Mouse (Mus musculus) intestine, embryonic 14.5 days (tissue): ENCODE data around the gene Cracr2a. TPM values are rescaled to one million over a fixed set of nuclear protein-coding genes. Genes with fewer than 3 reads are reported as not detected.

Experiments
- ATAC-seq: fragments of 200-750 bp; cut with Nextera tagmentation; replicated peaks from 2 replicates; pipeline ENCODE4 v1.8.0; 2017; ENCODE audit warnings: low read depth, moderate number of reproducible peaks, moderate TSS enrichment, moderate library complexity; ENCODE audit not compliant: low FRiP score, low TSS enrichment
- DNase-seq: peaks from one replicate; pipeline ENCODE4 v3.0.0-alpha.2; 2018; ENCODE audit warnings: low spot score
- H3K27ac ChIP-seq: fragments of 300-500 bp; sonication (generic); 2 replicates; pipeline ENCODE4 v1.5.1; 2014; ENCODE audit warnings: low read depth, mild to moderate bottlenecking, control low read depth
- H3K27me3 ChIP-seq: fragments of 300-500 bp; sonication (generic); replicated peaks from 2 replicates; pipeline ENCODE4 v1.6.1; 2014; ENCODE audit warnings: low read length, control low read depth; ENCODE audit not compliant: control insufficient read depth, insufficient read depth
- H3K36me3 ChIP-seq: fragments of 300-500 bp; sonication (generic); 2 replicates; pipeline ENCODE4 v1.6.1; 2014; ENCODE audit warnings: low read length, control low read depth; ENCODE audit not compliant: control insufficient read depth, insufficient read depth
- H3K4me1 ChIP-seq: fragments of 300-500 bp; sonication (generic); replicated peaks from 2 replicates; pipeline ENCODE4 v1.6.1; 2014; ENCODE audit warnings: low read length, control low read depth, mixed read lengths; ENCODE audit not compliant: control insufficient read depth, insufficient read depth
- H3K4me2 ChIP-seq: fragments of 300-500 bp; sonication (generic); 2 replicates; pipeline ENCODE4 v1.6.1; 2014; ENCODE audit warnings: low read length
- H3K4me3 ChIP-seq: fragments of 300-500 bp; sonication (generic); 2 replicates; pipeline ENCODE4 v1.5.1; 2014; ENCODE audit warnings: low read depth, low read length, control low read depth, mixed read lengths
- H3K9ac ChIP-seq: fragments of 300-500 bp; sonication (generic); 2 replicates; pipeline ENCODE4 v1.6.1; 2014; ENCODE audit warnings: mild to moderate bottlenecking, low read length
- H3K9me3 ChIP-seq: fragments of 300-500 bp; sonication (generic); 2 replicates; pipeline ENCODE4 v1.6.1; 2016; ENCODE audit warnings: low read length, control low read depth; ENCODE audit not compliant: control insufficient read depth
- WGBS: fragments of 180-500 bp; shearing (Covaris S2); extraction: QIAGEN DNeasy Blood & Tissue Kit; methylation state at CpG from one replicate; pipeline ENCODE4 v1.1.7; 2014; 5-methylcytosine and 5-hydroxymethylcytosine counted together
- polyA plus RNA-seq: library from polyadenylated mRNA; unstranded; fragments of >200 nt; fragmentation: Nextera tagmentation; extraction: Ambion mirVana; gene quantifications from 2 replicates; pipeline ENCODE4 v1.2.1, GENCODE M21; 2014

Cracr2a gene
- polyA plus RNA-seq, 1 experiment from 2014 or later, result 2.1 TPM

- ATAC-seq, result no peak
- no peak overlapping the region for H3K9ac ChIP-seq
- no peak overlapping the region for H3K4me3 ChIP-seq
- no peak overlapping the region for H3K4me2 ChIP-seq
- no peak for DNase-seq
- H3K9me3 ChIP-seq, result no peaks in the 10 kb centered on the region
- no peaks in the 10 kb centered on the region for H3K4me1 ChIP-seq
- H3K27ac ChIP-seq, result no peak overlapping the region
- 90% methylated on average over 11 of the region's 11 CpGs for WGBS
- no peaks in the 10 kb centered on the region for H3K27me3 ChIP-seq
- no peaks in the 10 kb centered on the region for H3K36me3 ChIP-seq
These were observed 96.0 kb downstream of the Cracr2a start for GRCm38 (mm10) chr6:127657152-127657551.

- Histone ChIP-seq H3K36me3 (no peaks in the 10 kb centered on the region), H3K4me1 (no peaks in the 10 kb centered on the region), H3K4me3 (no peak overlapping the region), H3K4me2 (no peak overlapping the region), H3K9ac (no peak overlapping the region), H3K9me3 (no peaks in the 10 kb centered on the region), H3K27me3 (no peaks in the 10 kb centered on the region), H3K27ac (no peak overlapping the region)
- 79% methylated on average over 5 of the region's 5 CpGs for WGBS
- ATAC-seq, result no peak
- no peak for DNase-seq
These were observed 98.3 kb downstream of the Cracr2a start for GRCm38 (mm10) chr6:127659472-127659871.

- no peak overlapping the region for H3K4me2 ChIP-seq
- H3K9me3 ChIP-seq, result no peaks in the 10 kb centered on the region
- no peak for ATAC-seq
- no peak overlapping the region for H3K27ac ChIP-seq
- no peaks in the 10 kb centered on the region for H3K4me1 ChIP-seq
- no peak for DNase-seq
- H3K27me3 ChIP-seq, result no peaks in the 10 kb centered on the region
- H3K4me3 ChIP-seq, result no peak overlapping the region
- WGBS, result 85% methylated on average over 4 of the region's 4 CpGs
- H3K36me3 ChIP-seq, result no peaks in the 10 kb centered on the region
- H3K9ac ChIP-seq, result no peak overlapping the region
These were observed 98.8 kb downstream of the Cracr2a start for GRCm38 (mm10) chr6:127659966-127660365.

- Histone ChIP-seq H3K36me3 (no peaks in the 10 kb centered on the region), H3K27me3 (no peaks in the 10 kb centered on the region), H3K9me3 (no peaks in the 10 kb centered on the region), H3K9ac (no peak overlapping the region), H3K4me2 (no peak overlapping the region), H3K4me3 (no peak overlapping the region), H3K4me1 (no peaks in the 10 kb centered on the region), H3K27ac (no peak overlapping the region)
- no peak for DNase-seq
- no peak for ATAC-seq
- WGBS, result 80% methylated on average over 7 of the region's 7 CpGs
These were observed 100.7 kb downstream of the Cracr2a start for GRCm38 (mm10) chr6:127661717-127662292.

- H3K27me3 ChIP-seq, result no peaks in the 10 kb centered on the region
- H3K9ac ChIP-seq, result no peak overlapping the region
- no peak overlapping the region for H3K27ac ChIP-seq
- H3K4me2 ChIP-seq, result no peak overlapping the region
- no peaks in the 10 kb centered on the region for H3K9me3 ChIP-seq
- 78% methylated on average over 7 of the region's 7 CpGs for WGBS
- no peaks in the 10 kb centered on the region for H3K4me1 ChIP-seq
- no peak for DNase-seq
- H3K4me3 ChIP-seq, result no peak overlapping the region
- H3K36me3 ChIP-seq, result no peaks in the 10 kb centered on the region
- no peak for ATAC-seq
These were observed 102.1 kb downstream of the Cracr2a start for GRCm38 (mm10) chr6:127663263-127663662.

- no peaks in the 10 kb centered on the region for H3K27me3 ChIP-seq
- ATAC-seq (no peak), DNase-seq (no peak)
- no peak overlapping the region for H3K4me2 ChIP-seq
- no peak overlapping the region for H3K4me3 ChIP-seq
- no peaks in the 10 kb centered on the region for H3K4me1 ChIP-seq
- 84% methylated on average over 4 of the region's 4 CpGs for WGBS
- no peaks in the 10 kb centered on the region for H3K36me3 ChIP-seq
- H3K27ac ChIP-seq, result no peak overlapping the region
- H3K9me3 ChIP-seq, result no peaks in the 10 kb centered on the region
- H3K9ac ChIP-seq, result no peak overlapping the region
These were observed 108.2 kb downstream of the Cracr2a start for GRCm38 (mm10) chr6:127669313-127669712.

GRCm38 (mm10) chr6:127670031-127670430 is 108.9 kb downstream of the Cracr2a start:
- no peak overlapping the region for H3K4me2 ChIP-seq
- no peak overlapping the region for H3K27ac ChIP-seq
- H3K4me1 ChIP-seq, result no peaks in the 10 kb centered on the region
- DNase-seq, result no peak
- 94% methylated on average over 4 of the region's 4 CpGs for WGBS
- H3K4me3 ChIP-seq, result no peak overlapping the region
- H3K9ac ChIP-seq, result no peak overlapping the region
- ATAC-seq, result no peak
- no peaks in the 10 kb centered on the region for H3K36me3 ChIP-seq
- H3K9me3 ChIP-seq, result no peaks in the 10 kb centered on the region
- H3K27me3 ChIP-seq, result no peaks in the 10 kb centered on the region

- H3K9ac ChIP-seq, result no peak overlapping the region
- H3K4me3 ChIP-seq, result no peak overlapping the region
- WGBS, result 74% methylated on average over 7 of the region's 7 CpGs
- H3K27ac ChIP-seq, result no peak overlapping the region
- DNase-seq, result no peak
- H3K9me3 ChIP-seq, result no peaks in the 10 kb centered on the region
- H3K4me1 ChIP-seq, result no peaks in the 10 kb centered on the region
- no peak for ATAC-seq
- H3K4me2 ChIP-seq, result no peak overlapping the region
- no peaks in the 10 kb centered on the region for H3K27me3 ChIP-seq
- no peaks in the 10 kb centered on the region for H3K36me3 ChIP-seq
These were observed 110.9 kb downstream of the Cracr2a start for GRCm38 (mm10) chr6:127672071-127672470.

GRCm38 (mm10) chr6:127676866-127677265 is 115.7 kb downstream of the Cracr2a start:
- no peak overlapping the region for H3K4me2 ChIP-seq
- 82% methylated on average over 11 of the region's 11 CpGs for WGBS
- no peaks in the 10 kb centered on the region for H3K27me3 ChIP-seq
- no peak overlapping the region for H3K9ac ChIP-seq
- H3K4me1 ChIP-seq, result no peaks in the 10 kb centered on the region
- ATAC-seq (no peak), DNase-seq (no peak)
- no peak overlapping the region for H3K4me3 ChIP-seq
- H3K27ac ChIP-seq, result no peak overlapping the region
- H3K36me3 ChIP-seq, result no peaks in the 10 kb centered on the region
- H3K9me3 ChIP-seq, result no peaks in the 10 kb centered on the region
